Mouse (Mus musculus): ENCODE measurements at regions not wholly inside any gene's neighbourhood (a gene's known extent, or its start where the extent isn't known, plus 50 kb on each side); places are given as distances from the start of the nearest gene placed in this dataset.

GRCm38 (mm10) chr15:45612954-45613353 lies 5478.8 kb downstream of the 9330182O14Rik start:
- ATAC-seq, result no peak
- Histone ChIP-seq H3K4me1 (ENCODE audit: control insufficient read depth, insufficient read depth, low read length) (no peaks in the 10 kb centered on the region), H3K27me3 (replicated peaks; ENCODE audit: control insufficient read depth, insufficient read depth, low read length) (no peaks in the 10 kb centered on the region), H3K4me2 (ENCODE audit: low read length) (no peak overlapping the region), H3K9ac (ENCODE audit: low read length) (no peak overlapping the region), H3K4me3 (ENCODE audit: low read depth, low read length) (no peak overlapping the region), H3K36me3 (ENCODE audit: control insufficient read depth, insufficient read depth, low read length) (no peaks in the 10 kb centered on the region), H3K27ac (ENCODE audit: low read depth, low read length) (no peak overlapping the region), H3K9me3 (replicated peaks; ENCODE audit: control insufficient read depth, low read length) (no peaks in the 10 kb centered on the region)
- DNase-seq (ENCODE audit: low spot score), result no peak

GRCm38 (mm10) chr15:45646256-45646655 lies 5512.1 kb downstream of the 9330182O14Rik start:
- Histone ChIP-seq H3K36me3 (ENCODE audit: control insufficient read depth, insufficient read depth, low read length) (no peaks in the 10 kb centered on the region), H3K4me1 (ENCODE audit: control insufficient read depth, insufficient read depth, low read length) (no peaks in the 10 kb centered on the region), H3K27ac (ENCODE audit: low read depth, low read length) (no peak overlapping the region), H3K9me3 (replicated peaks; ENCODE audit: control insufficient read depth, low read length) (no peaks in the 10 kb centered on the region), H3K4me3 (ENCODE audit: low read depth, low read length) (no peak overlapping the region), H3K4me2 (ENCODE audit: low read length) (no peak overlapping the region), H3K27me3 (replicated peaks; ENCODE audit: control insufficient read depth, insufficient read depth, low read length) (no peaks in the 10 kb centered on the region), H3K9ac (ENCODE audit: low read length) (no peak overlapping the region)
- ATAC-seq (no peak), DNase-seq (ENCODE audit: low spot score) (no peak)

DNA sequence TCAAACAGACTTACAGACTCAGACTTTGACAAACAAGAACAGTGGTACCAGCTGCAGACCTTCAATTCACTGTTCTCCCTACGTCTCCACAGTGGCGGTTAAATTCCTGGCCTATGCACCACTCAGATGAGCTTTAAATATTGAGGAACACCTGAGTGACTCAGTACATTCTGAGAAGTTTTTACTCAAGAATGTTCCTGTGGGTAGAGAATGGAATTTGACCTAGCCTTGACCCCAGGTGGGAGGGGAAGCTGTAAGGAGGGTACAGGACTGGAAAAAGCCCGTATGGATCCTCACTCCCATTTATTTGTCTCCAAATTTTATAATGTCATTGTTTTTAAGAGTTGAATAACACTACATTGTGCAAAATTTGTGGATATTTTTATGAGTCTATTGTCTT lies 5529.4 kb downstream of the 9330182O14Rik start:
- Histone ChIP-seq H3K4me3 (ENCODE audit: low read depth, low read length) (no peak overlapping the region), H3K9me3 (replicated peaks; ENCODE audit: control insufficient read depth, low read length) (no peaks in the 10 kb centered on the region), H3K9ac (ENCODE audit: low read length) (no peak overlapping the region), H3K4me2 (ENCODE audit: low read length) (no peak overlapping the region), H3K4me1 (ENCODE audit: control insufficient read depth, insufficient read depth, low read length) (no peaks in the 10 kb centered on the region), H3K27me3 (replicated peaks; ENCODE audit: control insufficient read depth, insufficient read depth, low read length) (no peaks in the 10 kb centered on the region), H3K27ac (ENCODE audit: low read depth, low read length) (no peak overlapping the region), H3K36me3 (ENCODE audit: control insufficient read depth, insufficient read depth, low read length) (no peaks in the 10 kb centered on the region)
- no peak for DNase-seq (ENCODE audit: low spot score)
- 89% methylated on average over 3 of the region's 3 CpGs for WGBS
- no peak for ATAC-seq

DNA sequence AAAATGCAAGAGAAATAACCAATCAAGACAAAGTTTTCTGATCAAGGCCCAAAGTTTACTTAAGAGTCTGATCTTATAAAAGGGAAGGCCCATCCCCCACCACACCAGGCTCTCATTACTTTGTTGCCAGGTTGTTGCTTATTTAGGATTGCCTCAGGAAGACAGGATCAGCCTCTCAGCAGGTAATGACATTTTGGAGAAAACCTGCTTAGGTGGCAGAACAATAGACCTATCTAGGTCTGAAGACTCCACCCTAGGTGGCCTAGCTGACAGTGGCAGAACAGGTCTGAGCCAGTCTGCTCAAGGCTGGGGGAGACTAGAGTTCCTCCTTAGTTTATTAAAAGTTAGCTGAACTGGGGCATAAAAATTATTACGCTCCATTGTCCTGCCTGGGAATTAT lies 5555.3 kb downstream of the 9330182O14Rik start:
- H3K27ac ChIP-seq (ENCODE audit: low read depth, low read length), result no peak overlapping the region
- ATAC-seq, result no peak
- no peaks in the 10 kb centered on the region for H3K27me3 ChIP-seq (replicated peaks; ENCODE audit: control insufficient read depth, insufficient read depth, low read length)
- no peaks in the 10 kb centered on the region for H3K4me1 ChIP-seq (ENCODE audit: control insufficient read depth, insufficient read depth, low read length)
- DNase-seq (ENCODE audit: low spot score), result no peak
- H3K9ac ChIP-seq (ENCODE audit: low read length), result no peak overlapping the region
- 84% methylated on average over 1 of the region's 1 CpGs for WGBS
- H3K4me2 ChIP-seq (ENCODE audit: low read length), result no peak overlapping the region
- H3K9me3 ChIP-seq (replicated peaks; ENCODE audit: control insufficient read depth, low read length), result no peaks in the 10 kb centered on the region
- H3K36me3 ChIP-seq (ENCODE audit: control insufficient read depth, insufficient read depth, low read length), result no peaks in the 10 kb centered on the region
- H3K4me3 ChIP-seq (ENCODE audit: low read depth, low read length), result no peak overlapping the region

- H3K36me3 ChIP-seq (ENCODE audit: control insufficient read depth, insufficient read depth, low read length), result no peaks in the 10 kb centered on the region
- no peak overlapping the region for H3K27ac ChIP-seq (ENCODE audit: low read depth, low read length)
- H3K4me1 ChIP-seq (ENCODE audit: control insufficient read depth, insufficient read depth, low read length), result no peaks in the 10 kb centered on the region
- DNase-seq (ENCODE audit: low spot score) (no peak), ATAC-seq (no peak)
- no peak overlapping the region for H3K4me3 ChIP-seq (ENCODE audit: low read depth, low read length)
- no peaks in the 10 kb centered on the region for H3K9me3 ChIP-seq (replicated peaks; ENCODE audit: control insufficient read depth, low read length)
- H3K9ac ChIP-seq (ENCODE audit: low read length), result no peak overlapping the region
- no peaks in the 10 kb centered on the region for H3K27me3 ChIP-seq (replicated peaks; ENCODE audit: control insufficient read depth, insufficient read depth, low read length)
- no peak overlapping the region for H3K4me2 ChIP-seq (ENCODE audit: low read length)
These were observed 5555.9 kb downstream of the 9330182O14Rik start for GRCm38 (mm10) chr15:45690026-45690425.

- peak; percentile 88 for DNase-seq (ENCODE audit: low spot score)
- ATAC-seq, result peak; percentile 84
- H3K4me2 ChIP-seq (ENCODE audit: low read length), result no peak overlapping the region
- H3K9ac ChIP-seq (ENCODE audit: low read length), result no peak overlapping the region
- no peaks in the 10 kb centered on the region for H3K27me3 ChIP-seq (replicated peaks; ENCODE audit: control insufficient read depth, insufficient read depth, low read length)
- no peak overlapping the region for H3K27ac ChIP-seq (ENCODE audit: low read depth, low read length)
- 13% methylated on average over 2 of the region's 2 CpGs for WGBS
- no peak overlapping the region for H3K4me3 ChIP-seq (ENCODE audit: low read depth, low read length)
- no peaks in the 10 kb centered on the region for H3K36me3 ChIP-seq (ENCODE audit: control insufficient read depth, insufficient read depth, low read length)
- H3K4me1 ChIP-seq (ENCODE audit: control insufficient read depth, insufficient read depth, low read length), result no peaks in the 10 kb centered on the region
- H3K9me3 ChIP-seq (replicated peaks; ENCODE audit: control insufficient read depth, low read length), result no peaks in the 10 kb centered on the region
These were observed 5576.9 kb downstream of the 9330182O14Rik start for GRCm38 (mm10) chr15:45711109-45711508.

DNA sequence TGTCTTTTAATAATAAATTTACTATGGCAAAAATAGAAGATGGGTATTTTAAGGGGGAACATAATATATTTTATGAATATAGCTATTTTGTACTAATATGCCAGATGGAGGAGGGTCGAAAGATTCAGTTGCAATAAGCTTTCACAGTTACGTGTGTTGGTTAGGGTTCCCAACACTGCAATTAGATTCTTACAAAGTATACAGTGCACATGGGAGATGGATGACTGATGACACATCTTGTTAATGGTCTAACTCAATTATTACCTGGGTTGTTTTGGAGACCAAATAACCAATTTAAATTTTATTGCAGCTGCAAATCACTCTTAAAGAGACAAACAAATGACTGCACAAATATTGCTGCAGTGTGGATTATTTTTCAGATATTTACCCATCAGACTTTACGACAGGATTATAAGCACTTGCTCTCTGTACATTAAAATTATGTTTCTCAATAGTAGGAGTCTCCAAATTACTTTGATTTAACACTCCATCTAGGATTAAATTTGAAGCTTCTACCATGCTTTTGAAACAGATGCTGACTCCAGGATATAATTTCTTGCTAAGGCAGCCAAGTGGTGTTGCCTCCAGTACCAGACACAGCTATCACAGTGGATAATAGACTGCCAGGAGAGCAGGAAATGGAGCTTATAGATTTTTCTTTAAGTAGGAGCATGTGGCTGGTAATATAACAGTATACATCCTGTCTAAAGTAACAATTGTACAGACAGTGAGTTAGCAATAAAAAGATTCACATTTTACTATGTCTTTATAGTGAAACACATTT lies 5596.4 kb downstream of the 9330182O14Rik start:
- Histone ChIP-seq H3K27ac (ENCODE audit: low read depth, low read length) (no peak overlapping the region), H3K4me3 (ENCODE audit: low read depth, low read length) (no peak overlapping the region), H3K4me2 (ENCODE audit: low read length) (no peak overlapping the region), H3K36me3 (ENCODE audit: control insufficient read depth, insufficient read depth, low read length) (no peaks in the 10 kb centered on the region), H3K27me3 (replicated peaks; ENCODE audit: control insufficient read depth, insufficient read depth, low read length) (no peaks in the 10 kb centered on the region), H3K9ac (ENCODE audit: low read length) (no peak overlapping the region), H3K4me1 (ENCODE audit: control insufficient read depth, insufficient read depth, low read length) (no peaks in the 10 kb centered on the region), H3K9me3 (replicated peaks; ENCODE audit: control insufficient read depth, low read length) (no peaks in the 10 kb centered on the region)
- ATAC-seq, result no peak
- 87% methylated on average over 3 of the region's 3 CpGs for WGBS
- DNase-seq (ENCODE audit: low spot score), result no peak

GRCm38 (mm10) chr15:45763225-45763624 lies 5629.1 kb downstream of the 9330182O14Rik start:
- Histone ChIP-seq H3K4me1 (ENCODE audit: control insufficient read depth, insufficient read depth, low read length) (no peaks in the 10 kb centered on the region), H3K27me3 (replicated peaks; ENCODE audit: control insufficient read depth, insufficient read depth, low read length) (no peaks in the 10 kb centered on the region), H3K4me3 (ENCODE audit: low read depth, low read length) (no peak overlapping the region), H3K9me3 (replicated peaks; ENCODE audit: control insufficient read depth, low read length) (no peaks in the 10 kb centered on the region), H3K36me3 (ENCODE audit: control insufficient read depth, insufficient read depth, low read length) (no peaks in the 10 kb centered on the region), H3K27ac (ENCODE audit: low read depth, low read length) (no peak overlapping the region), H3K9ac (ENCODE audit: low read length) (no peak overlapping the region), H3K4me2 (ENCODE audit: low read length) (no peak overlapping the region)
- ATAC-seq, result no peak
- 61% methylated on average over 2 of the region's 2 CpGs for WGBS
- no peak for DNase-seq (ENCODE audit: low spot score)

Data from forebrain, embryonic 14.5 days (tissue).